Mouse (Mus musculus) ES-Bruce4 (cell line): ENCODE measurements around the gene Hexa.

Source experiments
- CTCF ChIP-seq: IDR thresholded peaks from one replicate; pipeline ENCODE4 v1.8.1; 2011; ENCODE audit warnings: low read depth, low read length
- POLR2A ChIP-seq: IDR thresholded peaks from one replicate; pipeline ENCODE4 v1.8.1; 2011; ENCODE audit warnings: low read length; ENCODE audit not compliant: insufficient read depth

DNA sequence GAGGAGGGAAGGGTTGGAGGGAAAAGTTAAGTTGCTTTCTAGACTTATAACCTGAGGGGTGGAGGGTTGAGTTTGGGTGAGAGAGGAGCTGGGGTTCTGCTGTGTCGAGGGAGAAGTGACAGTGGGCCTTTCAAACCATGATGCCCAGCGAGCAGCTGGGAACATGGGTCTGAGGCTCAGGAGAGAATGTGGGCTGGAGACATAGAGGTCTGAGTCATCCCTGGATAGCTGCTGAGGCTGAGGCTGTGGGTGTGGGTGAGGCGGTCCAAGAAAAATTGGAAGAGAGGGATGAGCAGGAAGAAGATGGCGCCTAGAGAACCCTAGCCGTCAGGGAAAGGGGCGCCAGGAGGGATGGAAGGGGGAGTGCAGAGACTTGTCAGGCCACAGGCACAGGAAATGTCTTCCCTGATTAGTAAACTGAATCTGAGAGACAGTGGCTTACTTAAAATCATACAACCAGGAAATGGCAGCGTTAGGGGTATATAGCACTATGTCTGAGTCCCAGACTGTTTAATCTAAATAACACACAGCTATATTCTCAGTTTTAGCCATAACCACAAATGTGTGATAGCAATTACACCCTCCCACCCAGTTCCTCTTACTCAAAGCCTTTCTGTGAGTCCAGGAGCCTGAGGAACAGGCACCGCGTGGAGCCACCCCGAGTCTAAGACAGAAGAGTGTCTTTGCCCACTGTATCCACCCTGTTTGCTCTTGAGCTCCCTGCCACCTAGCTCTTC, 50.5 kb downstream of the Hexa start:
- no peak for TF ChIP-seq POLR2A
- no peak for TF ChIP-seq CTCF
